Mouse (Mus musculus): ENCODE data around the gene Rbm39.

Rbm39 gene

DNA sequence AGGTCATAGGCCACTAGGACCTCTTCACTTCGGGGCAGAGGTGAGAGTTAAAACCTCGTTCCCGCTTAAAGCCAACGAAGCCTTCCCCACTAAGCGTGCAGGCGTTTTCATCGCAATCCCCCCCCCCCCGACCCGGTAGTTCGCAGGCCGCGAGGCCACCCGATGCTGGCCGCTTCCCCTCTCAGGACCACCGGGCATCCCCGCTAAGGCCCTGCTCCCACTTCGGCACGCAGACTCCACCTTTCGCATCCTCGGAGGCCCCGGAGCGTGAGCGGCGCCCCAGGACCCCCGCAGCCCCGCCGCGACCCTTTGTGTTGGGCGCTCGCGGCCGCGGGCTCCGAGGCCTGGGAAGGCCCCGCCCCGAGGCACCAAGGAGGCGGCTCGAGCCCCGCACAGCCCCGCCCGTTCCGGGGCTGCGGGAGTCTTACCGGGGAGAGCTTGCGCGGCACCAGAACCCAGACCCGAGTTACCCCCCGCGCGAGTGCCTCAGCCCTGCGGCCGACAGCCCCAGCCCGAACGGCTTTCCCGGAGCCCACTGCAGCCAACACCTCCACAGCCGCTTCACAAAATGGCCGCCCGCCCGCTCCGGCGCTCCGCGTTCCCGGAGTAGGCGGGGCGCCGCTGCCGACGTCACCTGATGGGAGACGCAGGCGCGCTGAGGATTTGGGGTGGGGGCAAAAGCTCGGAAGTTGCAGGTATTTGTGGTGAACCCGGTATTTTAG lies 68.5 kb downstream of the Rbm39 start, which contains the start of the genes Cpne1 and Rbm12:
Gene Cpne1, minus strand, starts transcription at position 608 of the 722 bp plus-strand sequence.
Gene Rbm12, minus strand, starts transcription at position 621 of the 722 bp plus-strand sequence.
- ATAC-seq (ENCODE audit: insufficient number of reproducible peaks, low FRiP score, low TSS enrichment) = peak; percentile 76; the same call in 1 of the 2 replicates

DNA sequence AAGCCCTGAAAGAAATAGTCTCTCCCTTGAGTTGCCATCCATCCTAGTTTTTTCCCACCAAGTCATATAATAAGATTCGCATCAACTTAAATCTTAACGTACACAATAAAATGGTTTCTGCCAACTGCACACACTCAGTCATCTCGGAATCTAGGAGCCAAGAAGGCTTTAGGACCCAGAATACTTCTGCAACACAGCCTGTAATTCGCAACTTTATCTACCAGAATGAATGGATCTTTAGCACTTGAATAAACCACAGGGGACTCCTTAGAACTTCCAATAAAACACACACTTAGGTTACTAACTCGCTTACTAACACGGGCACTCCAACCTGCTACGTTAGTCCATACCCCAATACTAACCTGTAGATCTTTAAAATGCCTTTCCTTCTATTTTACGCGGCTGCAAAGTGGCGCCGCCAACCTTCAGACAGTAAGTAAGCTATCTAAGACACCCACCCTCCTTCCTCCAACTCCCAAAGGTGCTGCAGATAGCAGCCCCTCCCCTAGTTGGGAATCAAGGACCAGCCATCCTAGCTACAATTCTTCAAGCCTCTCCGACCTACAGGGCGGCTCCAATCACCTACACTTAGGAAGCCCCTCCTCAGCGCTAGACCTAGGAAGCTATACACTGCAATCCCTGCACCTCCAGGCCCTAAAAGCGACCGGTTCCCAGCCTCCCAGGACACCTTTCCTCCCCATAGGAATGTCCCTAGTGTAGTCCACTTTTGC lies 69.2 kb downstream of the Rbm39 start:
- ATAC-seq (ENCODE audit: insufficient number of reproducible peaks, low FRiP score, low TSS enrichment) = peak; percentile 26; the same call in 1 of the 2 replicates
